Mouse (Mus musculus): Measurements from ENCODE around the gene Myh13. TPM values are rescaled to one million over a fixed set of nuclear protein-coding genes. Genes with fewer than 3 reads are reported as not detected.

The Myh13 gene
- polyA plus RNA-seq, 1 experiment from 2014 or later = 0.20 TPM

DNA sequence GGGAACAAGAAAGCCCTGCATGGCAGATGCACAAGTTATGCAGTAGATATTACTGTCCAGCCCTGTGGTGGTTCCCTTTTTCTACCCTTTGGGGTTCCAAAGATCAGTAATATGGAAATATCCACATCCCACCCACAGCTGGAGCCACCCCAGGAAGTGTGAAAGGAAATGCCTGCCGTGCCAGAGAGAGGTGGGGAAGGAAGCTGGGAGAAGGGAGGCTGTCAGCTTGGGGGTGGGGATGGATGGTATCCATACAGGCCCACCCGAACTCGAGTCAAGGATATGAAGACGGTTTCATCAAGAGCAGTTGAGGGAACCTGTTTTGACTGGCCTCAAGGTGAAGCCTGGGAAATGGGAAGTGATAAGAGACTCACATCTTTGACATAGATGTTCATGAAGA lies 60.4 kb downstream of the Myh13 start:
- Histone ChIP-seq H3K36me3 (ENCODE audit: control insufficient read depth, insufficient read depth, low read length) (no peaks in the 10 kb centered on the region), H3K4me3 (ENCODE audit: low read depth, low read length) (no peak overlapping the region), H3K4me2 (ENCODE audit: low read depth, low read length) (no peak overlapping the region), H3K27ac (ENCODE audit: low read depth, low read length) (no peak overlapping the region), H3K9ac (replicated peaks; ENCODE audit: low read depth, low read length) (no peak overlapping the region), H3K27me3 (ENCODE audit: control insufficient read depth, insufficient read depth, low read length) (no peaks in the 10 kb centered on the region), H3K4me1 (ENCODE audit: control insufficient read depth, insufficient read depth, low read length) (peaks cover 8% of the 10 kb centered on the region), H3K9me3 (ENCODE audit: control insufficient read depth, low read length) (no peaks in the 10 kb centered on the region)
- 89% methylated on average over 4 of the region's 4 CpGs for WGBS
- no peak for ATAC-seq (ENCODE audit: low read depth)

DNA sequence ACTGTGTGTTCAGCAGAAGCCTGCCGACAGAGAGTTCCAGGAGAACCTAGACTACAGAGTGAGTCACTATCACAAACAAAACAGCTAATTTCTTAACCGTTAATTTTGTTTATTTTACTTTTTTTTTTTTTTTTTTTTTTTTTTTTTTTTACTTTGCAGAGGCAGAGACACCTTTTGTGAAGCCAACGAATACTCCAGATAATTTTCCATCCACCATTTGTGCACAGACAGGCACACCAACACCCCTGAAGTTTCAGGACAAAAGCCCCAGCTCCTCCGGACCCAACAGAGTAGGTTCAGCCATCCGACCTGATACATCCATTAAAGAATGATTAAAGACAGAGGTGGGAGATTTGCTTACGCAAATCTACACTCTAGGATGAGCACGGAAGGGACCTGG lies 63.2 kb downstream of the Myh13 start:
- no peak overlapping the region for H3K9ac ChIP-seq (replicated peaks; ENCODE audit: low read depth, low read length)
- no peaks in the 10 kb centered on the region for H3K36me3 ChIP-seq (ENCODE audit: control insufficient read depth, insufficient read depth, low read length)
- H3K9me3 ChIP-seq (ENCODE audit: control insufficient read depth, low read length) = no peaks in the 10 kb centered on the region
- H3K4me1 ChIP-seq (ENCODE audit: control insufficient read depth, insufficient read depth, low read length) = peaks cover 3% of the 10 kb centered on the region
- H3K27me3 ChIP-seq (ENCODE audit: control insufficient read depth, insufficient read depth, low read length) = no peaks in the 10 kb centered on the region
- no peak overlapping the region for H3K4me2 ChIP-seq (ENCODE audit: low read depth, low read length)
- no peak overlapping the region for H3K4me3 ChIP-seq (ENCODE audit: low read depth, low read length)
- no peak for ATAC-seq (ENCODE audit: low read depth)
- WGBS = 91% methylated on average over 7 of the region's 7 CpGs
- H3K27ac ChIP-seq (ENCODE audit: low read depth, low read length) = no peak overlapping the region

DNA sequence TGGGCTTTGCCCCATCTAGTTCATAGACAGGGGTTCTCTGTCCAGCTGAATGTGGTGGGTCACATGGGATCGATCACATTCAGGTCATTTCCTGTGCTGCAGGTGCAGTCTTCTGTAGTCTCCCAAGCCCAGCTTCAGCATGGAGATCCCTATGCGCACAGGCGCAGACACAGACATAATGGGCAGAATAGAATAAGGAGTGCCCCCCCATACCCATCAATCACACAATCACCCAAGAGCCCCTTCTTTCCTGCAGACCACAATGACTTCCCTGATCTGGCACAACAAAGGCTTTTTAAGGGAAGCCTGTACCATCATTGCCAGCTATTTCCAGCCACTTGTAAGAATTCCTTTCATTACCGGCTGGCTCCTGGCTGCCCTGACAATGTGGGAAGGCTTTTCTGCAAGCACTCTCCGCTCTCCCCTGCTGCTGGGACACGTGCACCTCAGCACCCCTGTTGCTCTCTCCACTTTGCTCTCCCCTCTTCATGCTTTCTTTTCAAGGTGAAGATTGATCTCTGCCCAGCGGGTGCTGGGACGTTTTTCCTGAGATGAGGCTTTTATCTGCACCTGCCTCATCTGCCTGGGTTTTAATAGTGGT lies 65.5 kb downstream of the Myh13 start:
- WGBS = 6% methylated on average over 8 of the region's 8 CpGs

DNA sequence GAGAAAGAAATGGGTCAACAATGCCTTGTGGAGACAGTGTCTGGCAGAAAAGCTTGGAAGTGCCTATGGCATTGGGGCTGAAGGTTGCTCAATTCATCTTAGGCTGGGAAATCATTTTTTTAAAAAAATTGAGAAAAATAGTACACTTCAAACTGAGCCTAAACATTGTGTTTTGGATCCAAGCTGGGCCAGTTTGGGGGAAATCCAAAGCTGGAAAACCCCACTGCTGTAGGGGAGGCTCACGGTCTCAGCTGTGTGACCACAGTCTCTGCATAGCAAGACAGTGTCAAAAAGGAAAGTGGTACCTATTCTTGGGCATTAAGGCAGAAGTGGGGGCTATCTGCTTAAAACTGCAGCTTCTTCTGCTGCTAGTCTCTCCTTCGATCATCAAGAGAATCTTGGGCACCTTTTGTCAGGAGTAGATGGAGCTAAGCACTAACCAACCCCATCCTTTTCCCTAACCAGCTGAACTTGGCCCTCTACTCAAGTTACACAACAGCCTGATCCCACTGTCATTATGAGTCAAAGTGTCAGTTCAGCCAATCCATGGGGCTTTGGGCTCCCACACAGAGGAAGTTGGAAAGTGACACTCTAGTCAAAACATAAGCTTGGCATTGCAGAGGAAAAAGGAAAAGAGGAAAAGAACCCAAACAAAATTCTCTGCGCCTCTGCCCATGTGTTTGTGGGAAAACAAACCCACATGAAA lies 69.4 kb downstream of the Myh13 start:
- WGBS = 87% methylated on average over 3 of the region's 3 CpGs
- H3K4me1 ChIP-seq (ENCODE audit: control insufficient read depth, insufficient read depth, low read length) = no peaks in the 10 kb centered on the region
- ATAC-seq (ENCODE audit: low read depth) = no peak
- no peaks in the 10 kb centered on the region for H3K27me3 ChIP-seq (ENCODE audit: control insufficient read depth, insufficient read depth, low read length)
- no peak overlapping the region for H3K27ac ChIP-seq (ENCODE audit: low read depth, low read length)
- no peaks in the 10 kb centered on the region for H3K9me3 ChIP-seq (ENCODE audit: control insufficient read depth, low read length)
- no peak overlapping the region for H3K9ac ChIP-seq (replicated peaks; ENCODE audit: low read depth, low read length)
- H3K36me3 ChIP-seq (ENCODE audit: control insufficient read depth, insufficient read depth, low read length) = no peaks in the 10 kb centered on the region
- no peak overlapping the region for H3K4me3 ChIP-seq (ENCODE audit: low read depth, low read length)
- no peak overlapping the region for H3K4me2 ChIP-seq (ENCODE audit: low read depth, low read length)

More for the DNA sequence above, 65.5 kb downstream of the Myh13 start:
- no peak overlapping the region for H3K27ac ChIP-seq (ENCODE audit: low read depth, low read length)
- H3K9me3 ChIP-seq (ENCODE audit: control insufficient read depth, low read length) = no peaks in the 10 kb centered on the region
- no peaks in the 10 kb centered on the region for H3K27me3 ChIP-seq (ENCODE audit: control insufficient read depth, insufficient read depth, low read length)
- no peak for ATAC-seq (ENCODE audit: low read depth)
- H3K4me2 ChIP-seq (ENCODE audit: low read depth, low read length) = no peak overlapping the region
- H3K4me1 ChIP-seq (ENCODE audit: control insufficient read depth, insufficient read depth, low read length) = no peaks in the 10 kb centered on the region
- H3K4me3 ChIP-seq (ENCODE audit: low read depth, low read length) = no peak overlapping the region
- H3K36me3 ChIP-seq (ENCODE audit: control insufficient read depth, insufficient read depth, low read length) = no peaks in the 10 kb centered on the region
- H3K9ac ChIP-seq (replicated peaks; ENCODE audit: low read depth, low read length) = no peak overlapping the region

DNA sequence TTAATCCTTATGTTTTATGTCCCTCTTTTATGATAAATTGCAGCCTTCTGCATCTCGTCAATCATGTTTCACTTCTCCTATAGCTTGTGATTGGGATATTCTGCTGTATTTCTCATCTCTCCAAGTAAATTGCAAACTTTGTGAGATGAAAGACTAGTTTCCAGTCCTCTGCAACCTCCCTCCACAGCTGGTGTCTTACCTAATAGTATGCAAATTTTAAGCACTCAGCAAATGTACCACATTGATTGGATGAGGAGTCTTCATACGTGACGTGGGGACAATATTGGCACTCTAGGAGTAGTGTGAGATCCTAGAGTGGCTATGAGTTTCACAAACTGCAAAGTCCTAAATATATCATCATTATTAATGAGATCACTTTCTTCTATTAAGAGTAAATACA lies 70.9 kb downstream of the Myh13 start:
- no peaks in the 10 kb centered on the region for H3K9me3 ChIP-seq (ENCODE audit: control insufficient read depth, low read length)
- H3K9ac ChIP-seq (replicated peaks; ENCODE audit: low read depth, low read length) = no peak overlapping the region
- H3K36me3 ChIP-seq (ENCODE audit: control insufficient read depth, insufficient read depth, low read length) = no peaks in the 10 kb centered on the region
- no peak for ATAC-seq (ENCODE audit: low read depth)
- no peak overlapping the region for H3K27ac ChIP-seq (ENCODE audit: low read depth, low read length)
- no peaks in the 10 kb centered on the region for H3K4me1 ChIP-seq (ENCODE audit: control insufficient read depth, insufficient read depth, low read length)
- no peak overlapping the region for H3K4me2 ChIP-seq (ENCODE audit: low read depth, low read length)
- WGBS = 87% methylated on average over 3 of the region's 3 CpGs
- H3K4me3 ChIP-seq (ENCODE audit: low read depth, low read length) = no peak overlapping the region
- no peaks in the 10 kb centered on the region for H3K27me3 ChIP-seq (ENCODE audit: control insufficient read depth, insufficient read depth, low read length)

DNA sequence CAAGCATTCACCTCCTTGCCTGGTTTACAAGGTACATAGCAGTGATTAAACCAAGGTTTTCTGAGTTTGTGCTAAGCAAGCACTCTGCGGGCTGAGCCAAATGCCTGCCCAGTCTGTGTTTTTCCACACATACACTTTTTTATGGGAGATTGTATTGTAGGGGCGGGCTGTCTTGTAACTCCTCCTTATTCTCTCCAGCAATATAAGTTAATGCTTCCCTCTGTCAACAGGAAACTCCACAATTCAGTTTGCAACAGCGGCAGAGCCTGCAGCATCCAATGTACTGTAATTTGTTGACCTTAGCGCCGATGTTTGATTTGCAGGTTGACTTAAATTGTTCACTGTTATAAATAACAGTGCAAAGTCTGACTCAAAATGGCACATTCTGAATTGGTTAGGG lies 79.5 kb downstream of the Myh13 start:
- Histone ChIP-seq H3K4me3 (ENCODE audit: low read depth, low read length) (no peak overlapping the region), H3K27me3 (ENCODE audit: control insufficient read depth, insufficient read depth, low read length) (no peaks in the 10 kb centered on the region), H3K4me2 (ENCODE audit: low read depth, low read length) (no peak overlapping the region), H3K4me1 (ENCODE audit: control insufficient read depth, insufficient read depth, low read length) (peaks cover 3% of the 10 kb centered on the region; the same call in 1 of the 2 replicates), H3K9ac (replicated peaks; ENCODE audit: low read depth, low read length) (no peak overlapping the region), H3K36me3 (ENCODE audit: control insufficient read depth, insufficient read depth, low read length) (no peaks in the 10 kb centered on the region), H3K9me3 (ENCODE audit: control insufficient read depth, low read length) (no peaks in the 10 kb centered on the region), H3K27ac (ENCODE audit: low read depth, low read length) (no peak overlapping the region)
- WGBS = 72% methylated on average over 5 of the region's 5 CpGs
- ATAC-seq (ENCODE audit: low read depth) = no peak

DNA sequence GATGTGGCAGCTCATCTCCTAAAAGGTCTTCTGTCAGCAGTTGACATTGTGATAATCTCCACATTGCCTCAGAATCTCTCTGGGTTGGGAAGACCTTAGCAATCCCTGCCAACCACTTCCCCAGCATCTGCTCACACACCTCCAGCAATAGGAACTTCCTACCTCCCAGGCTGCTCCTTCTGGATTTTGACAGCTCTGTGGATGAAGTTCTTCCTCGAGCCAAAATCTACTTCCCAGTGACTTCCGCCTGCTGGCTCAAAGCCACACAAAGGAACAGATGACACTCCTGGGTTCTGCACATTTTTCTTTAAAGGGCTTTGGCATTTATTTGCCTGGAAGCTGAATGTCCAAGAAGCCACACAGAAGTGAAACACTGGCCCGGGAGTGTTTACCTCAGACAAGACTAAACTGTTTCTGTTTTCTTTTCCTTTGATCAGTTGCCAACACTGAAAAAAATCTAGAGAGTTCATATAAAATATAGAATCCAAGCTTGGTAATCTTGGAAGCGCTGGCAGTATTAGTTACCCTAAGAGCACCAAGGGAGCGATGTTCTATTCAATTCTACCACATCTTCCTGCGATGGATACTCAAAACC lies 93.0 kb downstream of the Myh13 start:
- H3K27me3 ChIP-seq (ENCODE audit: control insufficient read depth, insufficient read depth, low read length) = no peaks in the 10 kb centered on the region
- H3K9me3 ChIP-seq (ENCODE audit: control insufficient read depth, low read length) = no peaks in the 10 kb centered on the region
- ATAC-seq (ENCODE audit: low read depth) = no peak
- H3K27ac ChIP-seq (ENCODE audit: low read depth, low read length) = no peak overlapping the region
- no peak overlapping the region for H3K9ac ChIP-seq (replicated peaks; ENCODE audit: low read depth, low read length)
- no peaks in the 10 kb centered on the region for H3K4me1 ChIP-seq (ENCODE audit: control insufficient read depth, insufficient read depth, low read length)
- H3K36me3 ChIP-seq (ENCODE audit: control insufficient read depth, insufficient read depth, low read length) = no peaks in the 10 kb centered on the region
- H3K4me2 ChIP-seq (ENCODE audit: low read depth, low read length) = no peak overlapping the region
- H3K4me3 ChIP-seq (ENCODE audit: low read depth, low read length) = no peak overlapping the region
- 82% methylated on average over 6 of the region's 6 CpGs for WGBS

Other genes with a start within 250 kb of the Myh13 start
- 0.48 and 1.6 TPM in 2 replicates for gene Myh3, start 243.4 kb upstream of the Myh13 start, polyA plus RNA-seq (2014; fragmentation: Nextera tagmentation; extraction: Ambion mirVana)
- 0.22 and 0.33 TPM in 2 replicates for gene Myh2, start 150.6 kb upstream of the Myh13 start, polyA plus RNA-seq (2014; fragmentation: Nextera tagmentation; extraction: Ambion mirVana)
- gene Myh1, start 121.6 kb upstream of the Myh13 start, polyA plus RNA-seq (2014; fragmentation: Nextera tagmentation; extraction: Ambion mirVana) = 0.03 and 0.12 TPM in 2 replicates
- 0.03 TPM in 1 of 2 replicates, not detected in the other for gene Myh4, start 83.6 kb upstream of the Myh13 start, polyA plus RNA-seq (2014; fragmentation: Nextera tagmentation; extraction: Ambion mirVana)
- gene Myh8, start 44.5 kb upstream of the Myh13 start, polyA plus RNA-seq (2014; fragmentation: Nextera tagmentation; extraction: Ambion mirVana) = 0.53 and 1.0 TPM in 2 replicates
- 17.9 and 22.1 TPM in 2 replicates for gene Gas7, start 133.8 kb downstream of the Myh13 start, polyA plus RNA-seq (2014; fragmentation: Nextera tagmentation; extraction: Ambion mirVana)

All from neural tube, embryonic 14.5 days (tissue).